Mouse (Mus musculus) small intestine, adult 2 months (tissue): ENCODE data around the gene Rassf3. TPM values are rescaled to one million over a fixed set of nuclear protein-coding genes. Genes with fewer than 3 reads are reported as not detected.

ENCODE experiments used
- H3K27ac ChIP-seq: fragments of 200-500 bp; 2 replicates; pipeline ENCODE4 v1.5.1; 2012; ENCODE audit warnings: low read depth, low read length, control low read depth, inconsistent platforms; ENCODE audit not compliant: insufficient read depth
- H3K27me3 ChIP-seq: fragments of 200-500 bp; 2 replicates; pipeline ENCODE4 v1.6.1; 2012; ENCODE audit warnings: mild to moderate bottlenecking, moderate library complexity, low read length, inconsistent platforms; ENCODE audit not compliant: control insufficient read depth, insufficient read depth
- H3K36me3 ChIP-seq: fragments of 200-500 bp; 2 replicates; pipeline ENCODE4 v1.6.1; 2012; ENCODE audit warnings: mild to moderate bottlenecking, low read length, control low read depth, inconsistent platforms; ENCODE audit not compliant: control insufficient read depth, insufficient read depth
- H3K4me1 ChIP-seq: fragments of 200-500 bp; 2 replicates; pipeline ENCODE4 v1.6.1; 2012; ENCODE audit warnings: low read length, inconsistent platforms, mixed read lengths; ENCODE audit not compliant: control insufficient read depth, insufficient read depth, insufficient read length
- H3K4me3 ChIP-seq: fragments of 200-500 bp; 2 replicates; pipeline ENCODE4 v1.5.1; 2012; ENCODE audit warnings: low read depth, mild to moderate bottlenecking, control low read depth, inconsistent platforms, low read length, moderate library complexity
- CTCF ChIP-seq: fragments of 200-500 bp; IDR thresholded peaks from 2 replicates; pipeline ENCODE4 v1.5.1; 2012; ENCODE audit warnings: low read depth, mild to moderate bottlenecking, control low read depth, inconsistent platforms, low read length, moderate library complexity, mixed read lengths; ENCODE audit not compliant: insufficient replicate concordance, insufficient read length; ENCODE audit errors: extremely low read depth
- POLR2A ChIP-seq: fragments of 200-500 bp; IDR thresholded peaks from 2 replicates; pipeline ENCODE4 v1.6.1; 2012; ENCODE audit warnings: low read depth, mild to moderate bottlenecking, control low read depth, inconsistent platforms, low read length, moderate library complexity
- WGBS: fragments of 180-500 bp; shearing (Covaris S2); methylation state at CpG from one replicate; pipeline ENCODE4 v1.1.7; 2018; 5-methylcytosine and 5-hydroxymethylcytosine counted together
- polyA plus RNA-seq: library from polyadenylated mRNA; depleted of rRNA; stranded (reverse); fragments of >200 nt; gene quantifications from 2 replicates; pipeline ENCODE4 v1.2.3, GENCODE M21; 2012

Rassf3 gene
- polyA plus RNA-seq, 1 experiment: 25.8 TPM

- no peak for TF ChIP-seq CTCF
- no peak; the same call in 1 of the 2 replicates for TF ChIP-seq POLR2A
- Histone ChIP-seq H3K36me3 (peaks cover 68% of the 10 kb centered on the region), H3K27ac (peak overlapping the region; percentile 99), H3K4me3 (no peak overlapping the region), H3K4me1 (peaks cover 22% of the 10 kb centered on the region), H3K27me3 (no peaks in the 10 kb centered on the region)
- WGBS: 71% methylated on average over 6 of the region's 6 CpGs
These were observed 90.5 kb downstream of the Rassf3 start for GRCm38 (mm10) chr10:121385695-121386094.

DNA sequence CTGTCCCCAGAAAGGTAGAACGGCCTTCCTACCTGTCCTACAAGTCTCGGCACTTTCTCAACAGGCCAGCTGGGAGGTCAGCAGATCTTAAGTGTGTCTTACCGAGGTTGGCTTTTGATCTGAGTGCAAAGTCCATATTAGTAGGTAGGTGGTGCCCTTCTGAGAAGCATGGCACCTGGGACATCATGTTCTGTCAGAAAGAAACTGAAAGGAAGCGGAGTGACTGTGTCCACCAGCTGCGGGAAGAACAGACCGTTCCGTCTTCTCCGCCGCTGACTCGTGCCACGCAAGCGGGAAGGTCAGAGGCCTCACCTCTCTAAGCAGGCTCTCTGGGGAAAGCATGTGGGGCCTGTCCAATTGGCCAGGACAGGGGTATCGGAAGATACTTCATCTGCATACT lies 91.4 kb downstream of the Rassf3 start:
- Histone ChIP-seq H3K36me3 (peaks cover 65% of the 10 kb centered on the region), H3K4me1 (peaks cover 22% of the 10 kb centered on the region), H3K4me3 (peak overlapping the region; percentile 12; the same call in 1 of the 2 replicates), H3K27ac (peak overlapping the region; percentile 99), H3K27me3 (no peaks in the 10 kb centered on the region)
- TF ChIP-seq CTCF: no peak
- TF ChIP-seq POLR2A: peak; percentile 19; the same call in 1 of the 2 replicates
- WGBS: 24% methylated on average over 13 of the region's 13 CpGs

DNA sequence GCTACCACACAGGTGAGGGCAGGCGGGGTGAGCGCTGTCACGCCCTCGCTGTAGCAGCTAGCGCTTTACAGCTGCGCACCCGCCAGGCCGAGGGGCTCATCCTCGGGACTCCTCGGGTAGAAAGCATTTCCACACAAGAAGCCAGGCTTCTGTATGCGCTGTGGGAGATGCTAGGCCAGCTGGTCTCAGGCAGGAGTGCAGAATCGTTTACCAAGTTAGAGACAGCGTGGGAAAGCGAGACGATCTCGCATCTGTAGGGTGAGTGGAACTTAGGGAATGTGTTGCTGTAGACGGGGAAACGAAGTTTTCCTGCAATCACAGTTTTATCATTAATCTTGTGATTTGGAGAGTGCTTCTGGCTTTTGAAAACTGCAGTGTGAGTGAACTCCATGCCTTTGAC lies 94.9 kb downstream of the Rassf3 start:
- H3K36me3 ChIP-seq: peaks cover 66% of the 10 kb centered on the region
- TF ChIP-seq POLR2A: no peak
- no peak for TF ChIP-seq CTCF

DNA sequence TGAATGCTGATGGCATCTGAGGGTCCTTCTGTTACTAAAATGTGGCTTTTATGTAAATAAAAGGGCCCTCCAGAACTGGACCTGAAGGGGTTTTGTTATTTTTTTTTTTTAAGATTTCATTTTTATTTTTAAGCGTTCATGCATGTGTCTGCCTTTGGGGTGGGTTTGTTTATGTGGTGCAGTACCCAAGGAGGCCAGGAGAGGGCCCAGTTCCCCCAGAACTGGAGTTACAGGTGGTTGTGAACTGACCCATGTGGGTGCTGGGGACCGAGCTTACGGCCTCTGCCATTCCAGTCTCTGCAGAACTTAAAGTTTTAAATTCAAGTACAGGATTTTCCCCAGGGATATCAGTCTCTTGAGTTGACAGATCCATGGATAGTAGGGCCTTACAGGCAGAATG lies 96.8 kb downstream of the Rassf3 start:
- TF ChIP-seq POLR2A: no peak
- peak; percentile 45; the same call in 1 of the 2 replicates for TF ChIP-seq CTCF
- Histone ChIP-seq H3K4me3 (no peak overlapping the region), H3K36me3 (peaks cover 76% of the 10 kb centered on the region), H3K27me3 (no peaks in the 10 kb centered on the region), H3K4me1 (peaks cover 20% of the 10 kb centered on the region), H3K27ac (no peak overlapping the region)
- WGBS: 98% methylated on average over 3 of the region's 3 CpGs

More for the DNA sequence above, 94.9 kb downstream of the Rassf3 start:
- Histone ChIP-seq H3K4me3 (no peak overlapping the region), H3K27ac (no peak overlapping the region), H3K4me1 (peaks cover 26% of the 10 kb centered on the region), H3K27me3 (no peaks in the 10 kb centered on the region)
- WGBS: 89% methylated on average over 18 of the region's 18 CpGs

DNA sequence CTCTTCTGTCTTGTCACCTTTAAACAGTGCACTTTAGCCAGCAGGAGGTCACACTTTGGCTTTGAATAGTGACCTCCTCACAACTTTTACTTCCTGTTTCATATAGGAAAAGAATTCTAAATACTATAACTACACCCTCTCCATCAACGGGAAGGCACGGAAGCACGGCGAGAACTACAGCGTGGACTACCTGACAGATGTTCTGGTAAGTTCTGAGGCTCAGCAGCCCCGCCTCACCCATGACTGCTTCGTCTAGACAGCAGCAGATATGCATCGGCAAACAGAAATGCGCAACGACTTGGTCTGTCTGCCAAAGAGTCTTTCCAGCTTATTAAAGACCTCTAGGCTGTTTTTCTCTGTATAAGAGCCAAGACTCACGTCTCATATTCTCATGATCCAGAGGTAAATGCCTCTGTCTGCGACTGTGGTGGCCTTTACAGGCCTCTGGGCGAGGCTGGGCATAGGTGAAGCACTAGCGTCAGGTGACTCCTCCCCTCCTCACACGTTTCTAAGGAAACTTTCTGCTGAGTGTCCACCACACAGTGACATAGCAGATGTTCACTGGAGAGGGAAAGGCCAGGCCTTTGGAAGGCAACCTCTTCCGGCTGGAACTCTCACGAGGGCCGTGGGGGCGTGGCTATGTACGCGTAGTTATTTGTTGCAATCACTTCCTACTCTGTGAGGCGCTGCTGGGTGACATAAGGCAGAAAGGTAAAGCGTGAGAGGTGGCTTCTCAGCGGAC lies 99.4 kb downstream of the Rassf3 start:
- WGBS: 47% methylated on average over 24 of the region's 24 CpGs
- Histone ChIP-seq H3K27me3 (no peaks in the 10 kb centered on the region), H3K27ac (peak overlapping the region; percentile 98), H3K36me3 (peaks cover 65% of the 10 kb centered on the region), H3K4me1 (peaks cover 14% of the 10 kb centered on the region), H3K4me3 (no peak overlapping the region)
- TF ChIP-seq POLR2A: peak; percentile 60
- TF ChIP-seq CTCF: no peak

- 80% methylated on average over 24 of the region's 24 CpGs for WGBS
- Histone ChIP-seq H3K27ac (peak overlapping the region; percentile 98), H3K4me3 (no peak overlapping the region), H3K36me3 (peaks cover 58% of the 10 kb centered on the region), H3K4me1 (peaks cover 14% of the 10 kb centered on the region), H3K27me3 (no peaks in the 10 kb centered on the region)
- TF ChIP-seq CTCF (no peak), POLR2A (no peak)
These were observed 100.3 kb downstream of the Rassf3 start for GRCm38 (mm10) chr10:121375649-121376493.
